Mouse (Mus musculus) fibroblast of lung, adult 2 months (primary cell): ENCODE data around the gene Flot1.

ENCODE experiments used
- DNase-seq: peaks from one replicate; pipeline ENCODE4 v3.0.0-alpha.2; 2011; ENCODE audit warnings: low read depth

Gene Flot1

DNA sequence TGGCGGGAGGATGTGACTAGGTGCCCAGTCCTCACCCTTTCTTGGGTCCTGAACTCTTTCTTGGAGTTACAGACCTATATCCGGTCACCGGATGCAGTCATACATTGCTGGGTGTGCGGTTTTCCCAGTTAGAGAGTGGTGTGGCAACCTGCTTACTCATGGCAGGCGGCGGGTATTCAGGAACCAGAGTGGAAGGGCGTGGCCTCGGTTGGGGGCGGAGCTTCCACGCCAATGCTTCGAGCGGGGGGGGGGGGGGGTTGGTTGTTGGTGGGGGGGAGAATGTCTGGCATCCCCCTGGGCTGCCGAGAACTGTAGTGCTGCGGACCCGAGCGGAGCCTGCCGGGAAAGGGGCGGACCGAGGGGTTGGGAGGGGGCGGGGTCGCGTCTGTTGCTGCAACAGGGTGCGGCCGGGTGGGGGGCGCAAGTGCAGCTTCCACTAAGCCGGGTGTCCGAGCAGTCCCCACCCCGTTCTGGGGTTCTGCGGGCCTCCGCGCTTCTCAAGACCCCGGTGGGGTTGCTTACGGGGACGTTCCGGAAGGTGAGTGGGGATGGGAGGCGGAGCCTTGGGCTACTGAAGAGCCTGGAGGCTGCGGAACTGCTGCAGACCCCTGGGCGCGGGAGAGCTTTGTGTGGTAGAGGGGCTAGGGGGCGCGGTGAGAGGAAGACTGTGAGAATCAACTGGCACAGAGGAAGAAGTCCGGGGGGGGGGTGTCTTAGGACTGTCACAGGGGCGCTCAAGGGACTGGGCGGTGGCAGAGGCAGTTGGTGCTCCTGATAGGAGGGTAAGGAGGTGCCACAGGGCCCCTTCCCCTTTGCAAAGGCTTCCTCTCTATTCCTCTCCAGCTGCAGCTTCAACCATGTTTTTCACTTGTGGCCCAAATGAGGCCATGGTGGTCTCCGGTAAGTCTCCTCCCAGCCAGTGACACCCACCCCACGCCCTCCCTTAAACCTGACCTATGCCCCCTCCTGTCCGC is at the start of gene Flot1:
Flot1 (plus strand) TSS at position 267 of the 974 bp plus-strand sequence.
- DNase-seq: peak; percentile 84

DNA sequence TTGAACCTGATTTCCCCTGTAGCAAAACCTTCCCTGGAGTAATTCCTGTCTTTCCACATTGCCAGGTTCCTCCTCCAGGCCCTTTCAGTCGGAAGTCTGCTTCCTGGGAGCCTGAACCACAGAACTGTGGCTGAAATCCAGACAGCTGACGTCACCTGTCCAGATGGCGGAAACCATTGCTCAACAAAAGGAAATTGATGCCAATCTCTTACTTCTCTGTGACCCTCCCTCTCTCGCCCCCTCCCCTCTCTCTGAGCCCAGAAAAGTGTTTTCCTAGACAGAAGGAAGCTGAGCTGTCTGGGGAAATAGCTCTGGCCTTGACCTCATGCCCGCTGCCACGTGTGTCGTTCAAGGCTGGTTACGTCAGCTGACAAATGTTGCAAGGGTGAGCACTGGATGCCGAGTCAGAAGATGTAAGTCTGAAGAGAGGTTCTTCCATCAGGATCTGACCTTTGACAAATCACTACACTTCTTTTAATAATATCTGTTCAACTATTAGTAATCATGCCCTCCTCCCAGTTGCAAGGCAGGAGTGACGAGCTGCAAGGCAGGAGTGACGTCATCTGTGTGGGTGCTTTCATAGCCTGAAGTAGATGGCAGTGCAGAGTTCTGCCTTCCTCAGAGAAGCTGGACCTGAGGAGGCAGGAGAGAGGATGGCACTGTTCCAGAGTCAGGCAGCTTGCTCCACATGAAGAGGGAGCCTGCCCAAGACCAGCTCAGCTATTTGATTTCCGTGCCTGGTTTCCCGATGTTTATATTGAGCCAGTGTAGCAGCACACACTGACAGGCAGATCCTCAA is 46.0 kb upstream of the Flot1 start:
- peak; percentile 79 for DNase-seq

DNA sequence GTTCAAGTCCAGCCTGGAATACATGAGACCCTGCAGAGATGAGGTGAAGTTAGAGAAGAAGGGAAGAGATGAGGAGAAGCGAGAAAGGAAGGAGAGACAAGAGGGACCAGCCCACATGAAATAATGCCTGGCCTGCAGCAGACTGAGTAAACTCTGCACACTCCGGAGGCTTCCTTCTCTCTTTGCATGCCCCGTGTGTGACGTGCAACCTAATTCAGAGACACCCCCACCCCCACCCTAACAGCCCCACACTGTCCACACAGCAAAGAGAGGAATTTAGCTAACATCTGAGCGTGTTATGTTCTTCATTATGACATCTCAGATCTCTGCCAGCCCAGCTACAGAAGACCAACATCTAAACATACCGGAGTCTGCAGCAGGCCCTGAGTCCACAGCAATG is 44.1 kb upstream of the Flot1 start:
- no peak for DNase-seq

DNA sequence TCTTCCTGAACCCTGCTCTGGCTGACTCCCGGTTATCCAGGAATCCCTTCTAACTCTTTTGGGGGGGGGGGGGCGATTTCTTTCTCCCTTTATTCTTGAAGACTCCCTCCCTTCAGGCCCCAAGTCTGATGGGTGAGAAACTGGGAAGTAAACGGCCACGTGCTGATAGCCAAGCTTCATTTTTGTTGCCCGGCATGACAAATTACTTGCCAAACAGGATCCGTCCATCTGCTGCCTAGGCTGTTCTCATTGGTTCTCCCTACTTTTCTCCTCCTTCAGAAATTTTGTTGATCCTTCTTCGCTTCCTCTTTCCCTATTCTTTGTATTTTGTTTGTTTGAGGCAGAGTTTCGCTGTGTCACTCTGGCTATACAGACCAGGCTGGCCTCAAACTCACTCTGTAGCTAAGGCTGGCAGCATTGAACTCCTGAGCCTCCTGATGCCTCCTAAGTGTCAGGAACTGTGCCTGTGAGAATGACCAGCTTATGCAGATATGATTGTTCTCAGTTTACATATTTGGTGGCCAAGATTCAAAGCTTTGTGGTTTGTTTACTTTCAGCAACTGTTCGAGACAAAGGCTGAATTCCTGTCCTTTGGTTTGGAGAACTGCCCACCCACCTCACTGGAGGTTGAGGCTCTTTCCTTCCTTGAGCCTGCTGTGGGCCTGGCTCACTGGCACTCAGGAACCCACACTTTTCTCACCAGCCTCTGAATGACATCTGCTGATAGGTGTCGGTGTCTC is 43.4 kb upstream of the Flot1 start:
- no peak for DNase-seq

DNA sequence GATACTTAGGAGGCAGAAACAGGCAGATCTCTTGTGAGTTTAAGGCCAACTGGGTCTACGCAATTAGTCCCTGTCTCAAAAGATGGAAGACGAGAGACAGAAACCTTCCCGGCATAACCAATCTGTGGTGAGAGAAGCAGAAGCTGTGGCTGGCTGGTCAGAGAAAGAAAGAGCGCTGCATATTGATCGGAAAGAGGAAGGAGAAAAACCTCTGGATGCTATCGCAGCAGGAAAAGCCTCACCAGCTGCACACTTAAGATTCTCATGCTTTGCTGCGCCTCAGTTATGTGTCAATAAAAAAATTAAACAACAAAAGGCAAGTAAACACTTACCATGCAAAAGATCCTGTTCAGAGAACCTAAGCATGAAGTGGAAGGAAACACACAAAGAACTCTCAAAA is 42.7 kb upstream of the Flot1 start:
- no peak for DNase-seq

DNA sequence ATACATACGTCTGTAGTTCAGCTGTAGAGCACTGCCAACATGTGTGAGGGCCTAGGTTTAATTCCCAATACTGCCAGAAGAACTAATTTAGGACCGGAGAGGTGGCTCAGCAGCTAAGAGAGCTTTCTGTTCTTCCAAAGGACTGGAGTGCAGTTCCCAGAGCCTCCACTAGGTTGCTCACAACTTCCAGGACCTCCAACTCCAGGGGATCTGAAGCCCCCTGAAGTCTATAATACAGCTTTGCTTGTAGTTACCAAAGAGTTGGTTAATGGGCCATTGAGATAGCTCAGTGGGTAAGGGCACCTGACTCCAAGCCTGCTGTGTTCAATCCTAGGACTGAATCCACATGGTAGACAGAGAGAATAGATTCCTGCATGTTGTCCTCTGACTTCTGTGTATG is 40.6 kb upstream of the Flot1 start:
- DNase-seq: no peak

DNA sequence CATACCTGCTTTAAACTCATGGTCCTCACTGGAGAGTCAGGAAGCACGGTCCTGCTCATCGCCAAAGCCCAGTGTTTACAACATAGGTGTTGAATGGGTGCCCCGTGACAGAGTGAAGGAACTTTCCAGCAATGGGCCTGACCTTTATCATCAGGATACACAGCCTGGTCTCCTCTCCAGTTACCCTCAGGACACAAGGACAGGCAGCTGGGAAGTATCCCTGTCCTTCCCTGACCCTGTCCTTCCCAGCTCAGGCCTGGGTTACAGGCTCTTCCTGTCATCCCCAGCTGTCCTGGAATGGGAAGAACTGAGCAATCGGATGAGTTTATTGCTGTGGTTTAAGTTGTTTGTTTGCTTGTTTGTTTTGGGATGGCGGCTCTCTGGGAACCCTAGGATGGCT is 40.1 kb upstream of the Flot1 start:
- DNase-seq: no peak

DNA sequence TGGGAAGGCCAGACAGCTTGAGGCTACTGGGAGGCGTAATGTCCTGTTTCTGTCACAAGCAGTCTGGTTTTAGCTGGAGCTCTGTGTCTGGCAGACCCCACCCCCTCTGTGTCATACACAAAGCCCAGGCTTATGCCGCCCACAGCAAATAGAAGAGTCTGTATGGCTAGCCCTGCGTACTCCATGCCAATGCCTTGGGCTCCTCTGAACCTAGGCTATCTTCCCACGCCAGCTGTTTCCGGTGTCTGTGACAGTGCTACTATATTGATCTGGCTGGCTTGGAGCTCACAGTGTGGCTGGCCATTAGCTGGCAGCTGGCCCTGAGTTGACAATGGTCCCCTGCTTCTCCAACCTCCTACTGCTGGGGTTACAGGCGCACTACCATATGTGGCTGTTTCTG is 39.1 kb upstream of the Flot1 start:
- DNase-seq: no peak

DNA sequence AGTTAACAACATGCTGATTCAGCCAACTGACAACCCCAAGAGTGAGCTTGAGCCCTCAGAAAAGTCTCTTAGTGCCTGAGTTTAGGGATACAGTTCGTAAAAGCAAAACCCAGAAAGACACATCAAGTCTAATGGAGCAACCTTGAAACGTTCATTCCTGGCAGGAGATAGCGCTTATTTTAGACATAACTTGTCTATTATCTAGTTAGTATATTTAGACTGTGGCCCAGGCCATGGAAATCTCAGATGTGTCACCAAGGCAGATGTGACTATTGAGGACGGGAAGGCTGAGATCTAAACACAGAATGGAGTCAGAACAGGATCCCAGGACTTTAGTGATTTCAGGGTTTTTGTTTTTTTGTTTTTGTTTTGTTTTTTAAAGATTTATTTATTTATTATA is 37.9 kb upstream of the Flot1 start:
- no peak for DNase-seq

DNA sequence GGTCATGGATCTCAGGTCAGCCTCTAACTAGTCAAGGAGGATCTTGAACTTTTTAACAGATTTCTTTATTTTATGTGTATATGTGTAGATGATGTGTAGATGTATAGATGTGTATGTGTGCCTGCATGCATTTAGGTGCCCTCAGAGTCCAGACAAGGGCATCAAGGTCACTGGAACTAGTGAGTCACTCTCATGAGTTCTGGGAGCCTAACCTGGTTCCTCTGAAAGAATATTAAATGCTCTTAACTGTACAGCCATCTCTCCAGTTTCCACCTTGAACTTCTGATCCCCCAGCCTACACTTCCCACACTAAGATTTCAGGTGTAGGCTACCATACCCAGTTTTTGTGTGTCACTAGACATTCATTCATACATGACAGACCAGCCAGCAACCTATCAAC is 35.5 kb upstream of the Flot1 start:
- no peak for DNase-seq

DNA sequence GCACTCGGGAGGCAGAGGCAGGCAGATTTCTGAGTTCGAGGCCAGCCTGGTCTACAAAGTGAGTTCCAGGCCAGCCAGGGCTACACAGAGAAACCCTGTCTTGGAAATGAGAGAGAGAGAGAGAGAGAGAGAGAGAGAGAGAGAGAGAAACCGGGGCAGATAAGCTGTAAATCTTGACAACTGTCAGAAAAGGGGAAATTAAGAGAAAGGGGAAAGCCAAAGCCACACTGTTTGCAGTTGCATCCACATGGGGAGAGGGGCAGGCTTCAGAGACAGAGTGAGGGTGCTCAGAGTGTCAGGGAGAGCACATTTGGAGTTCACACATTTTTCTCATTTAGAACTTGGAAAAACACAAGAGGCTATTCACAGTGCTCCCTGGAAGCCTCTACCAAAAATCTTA is 35.0 kb upstream of the Flot1 start:
- no peak for DNase-seq

DNA sequence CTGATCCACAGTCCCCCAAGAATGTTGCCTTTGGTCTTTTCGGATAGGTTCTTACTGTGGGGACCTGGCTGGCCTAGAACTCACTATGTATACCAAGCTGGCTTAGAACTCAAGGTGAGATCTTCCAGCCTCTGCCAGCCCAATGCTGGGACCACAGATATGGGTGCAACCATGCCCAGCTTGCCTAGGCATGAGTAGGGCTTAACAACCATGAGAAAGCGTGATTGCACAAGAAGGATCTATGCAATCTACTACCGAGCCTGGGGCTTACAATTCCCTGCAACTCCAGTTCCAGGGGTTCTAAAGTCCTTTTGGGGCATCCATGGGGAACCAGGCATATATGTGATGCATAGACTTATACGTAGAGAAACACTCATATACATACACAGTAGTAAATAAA is 32.1 kb upstream of the Flot1 start:
- no peak for DNase-seq

DNA sequence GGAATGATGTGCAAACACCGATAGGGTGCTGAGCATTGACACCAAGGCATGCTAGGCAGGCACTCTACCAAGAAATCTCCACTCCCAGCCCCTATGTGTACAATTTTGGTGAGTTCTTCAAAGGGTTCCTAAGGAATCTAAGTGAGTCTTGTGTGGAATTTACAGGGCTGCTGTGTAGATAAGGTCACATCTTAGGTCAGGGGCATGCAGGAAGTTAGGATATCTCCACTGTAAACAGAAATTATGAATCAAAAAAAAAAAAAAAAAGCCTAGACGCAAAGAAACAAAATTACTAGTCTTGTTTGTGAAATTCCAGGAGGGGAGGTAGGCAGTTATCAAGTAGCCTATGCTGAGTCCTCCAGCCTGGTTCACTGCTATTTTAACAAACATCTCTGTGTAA is 30.2 kb upstream of the Flot1 start:
- DNase-seq: no peak

DNA sequence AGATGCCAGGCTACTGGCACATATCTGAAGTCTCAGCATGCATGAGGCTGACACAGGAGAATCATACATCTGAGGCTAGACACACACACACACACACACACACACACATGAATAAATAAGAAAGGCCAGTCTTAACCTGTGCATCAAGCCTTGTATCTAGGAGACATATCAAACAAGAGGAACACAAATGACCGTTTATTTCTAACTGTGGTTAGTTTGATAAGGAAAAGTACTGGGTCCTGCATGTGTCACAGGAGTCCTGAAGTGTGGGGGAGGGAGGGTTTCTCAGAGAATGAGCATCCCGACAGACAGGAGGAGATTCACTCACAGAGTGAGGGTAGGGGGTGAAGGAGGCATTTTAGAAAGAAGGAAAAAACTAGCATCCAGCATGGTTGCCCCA is 27.9 kb upstream of the Flot1 start:
- no peak for DNase-seq

DNA sequence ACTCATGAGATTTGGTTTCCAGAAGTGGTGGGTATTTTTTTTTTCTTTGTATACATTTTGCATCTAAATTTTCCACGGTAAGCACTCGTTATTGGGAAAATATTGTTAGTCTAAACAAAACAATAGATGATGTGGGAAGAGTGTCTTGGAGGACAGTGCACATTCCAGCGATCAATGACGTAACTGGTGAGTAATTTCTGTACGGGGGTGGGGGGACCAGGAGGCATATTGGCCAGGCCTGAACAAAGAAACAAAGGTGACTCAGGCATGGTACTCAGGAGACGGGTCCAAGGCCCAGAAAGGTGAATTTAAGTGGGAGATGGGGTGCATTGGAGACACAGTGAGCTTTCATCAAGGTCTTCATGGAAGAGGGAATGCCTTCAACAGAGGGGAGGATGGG is 27.4 kb upstream of the Flot1 start:
- DNase-seq: no peak

DNA sequence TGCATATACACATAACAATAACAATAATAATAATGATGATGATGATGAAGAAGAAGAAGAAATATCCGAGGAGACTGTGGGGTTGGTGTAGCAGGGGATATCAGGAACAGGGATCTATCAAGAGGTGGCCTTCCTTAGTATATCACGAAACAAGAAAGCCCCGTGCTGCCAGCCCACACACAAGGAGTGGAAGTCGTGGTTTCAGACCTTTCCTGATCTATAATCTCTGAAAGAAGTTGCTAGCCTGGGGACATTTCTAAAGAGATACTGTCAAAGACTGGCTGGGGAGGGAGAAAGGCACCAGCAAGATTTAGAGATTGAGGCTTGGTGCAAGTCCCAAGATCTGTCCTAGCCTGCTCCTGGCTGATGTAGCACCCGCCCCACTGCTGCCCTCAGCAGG is 26.2 kb upstream of the Flot1 start:
- no peak for DNase-seq

DNA sequence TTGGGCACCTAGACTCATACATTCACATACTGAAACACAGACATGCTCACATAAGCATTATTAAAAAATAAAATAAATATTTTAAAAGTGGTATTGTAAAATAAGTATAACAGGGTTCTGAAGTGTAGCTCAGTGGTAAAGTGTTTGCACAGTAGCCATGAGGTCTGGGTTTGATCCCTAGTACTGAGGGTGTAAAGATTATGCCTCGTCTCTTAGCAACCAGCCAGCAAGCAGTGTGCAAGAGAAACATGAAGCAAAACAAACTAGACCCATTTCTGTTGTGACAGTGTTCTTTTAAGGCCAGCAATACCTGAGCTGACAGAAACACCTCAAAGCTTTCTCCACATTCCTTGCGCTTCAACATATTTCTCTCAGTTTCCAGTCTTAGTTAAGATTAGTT is 22.1 kb upstream of the Flot1 start:
- no peak for DNase-seq

DNA sequence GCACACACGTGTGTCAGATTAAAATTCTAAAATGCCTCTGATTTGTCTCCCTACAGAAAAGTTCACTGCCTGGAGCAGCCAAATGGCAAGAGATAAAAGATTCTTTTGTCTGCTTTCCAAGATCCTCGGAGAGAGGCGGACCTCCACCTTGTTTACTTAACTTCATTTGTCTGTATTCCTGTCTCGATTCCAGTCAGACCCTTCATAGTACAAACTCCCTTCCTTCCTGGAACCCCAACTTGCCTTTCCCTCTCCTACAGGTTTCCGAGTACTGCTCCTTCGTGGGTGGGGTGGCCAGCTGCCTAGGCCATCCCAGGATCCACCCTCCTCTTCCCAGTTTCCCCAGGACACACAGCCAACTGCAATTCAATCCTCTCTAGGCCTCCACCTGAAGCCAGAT is 20.0 kb upstream of the Flot1 start:
- DNase-seq: no peak

DNA sequence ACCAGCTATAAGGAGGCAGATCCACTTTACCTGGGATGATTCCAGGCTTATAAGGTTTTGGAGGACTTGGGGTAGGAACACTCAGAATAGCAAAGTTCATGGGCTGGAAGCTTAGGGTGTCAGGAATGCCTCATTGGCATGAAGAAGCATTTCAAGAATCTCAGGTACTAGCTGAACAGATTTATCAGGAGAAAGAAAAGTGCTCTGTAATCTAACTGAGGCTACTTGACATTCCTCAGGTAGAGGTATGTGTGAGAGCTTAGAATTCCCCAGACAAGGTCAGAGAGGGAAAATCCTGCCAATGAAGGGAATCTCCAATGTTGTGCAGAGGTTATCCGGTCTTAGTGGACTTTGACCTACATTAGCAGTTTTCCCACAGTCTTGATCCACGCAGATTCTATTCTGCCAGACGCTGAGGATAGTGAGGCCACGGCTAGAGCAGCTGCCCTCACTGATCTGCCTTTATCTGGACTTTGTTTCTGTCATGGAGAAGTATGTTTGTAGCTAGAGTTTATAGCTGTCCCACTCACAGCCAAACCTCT is 19.1 kb upstream of the Flot1 start:
- no peak for DNase-seq

DNA sequence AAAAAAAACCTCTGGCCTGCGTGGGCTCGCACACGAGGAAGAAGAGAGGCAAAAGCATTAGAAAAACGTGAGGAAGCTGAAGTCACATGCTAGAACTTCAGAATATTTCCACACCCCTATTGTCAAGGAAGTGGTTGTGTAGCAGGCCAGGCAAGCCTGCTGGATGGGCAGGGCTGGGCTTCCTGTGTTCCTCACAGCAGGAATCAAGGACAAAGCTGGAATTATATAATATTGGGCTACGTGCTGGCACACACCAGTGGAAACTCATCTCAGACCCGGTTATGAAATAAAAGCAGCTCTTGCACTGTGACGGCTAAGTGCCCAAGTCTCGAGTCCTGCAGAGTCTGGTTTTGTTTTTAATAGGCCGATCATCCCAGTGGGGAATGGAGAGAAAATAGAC is 15.0 kb upstream of the Flot1 start:
- DNase-seq: peak; percentile 74

DNA sequence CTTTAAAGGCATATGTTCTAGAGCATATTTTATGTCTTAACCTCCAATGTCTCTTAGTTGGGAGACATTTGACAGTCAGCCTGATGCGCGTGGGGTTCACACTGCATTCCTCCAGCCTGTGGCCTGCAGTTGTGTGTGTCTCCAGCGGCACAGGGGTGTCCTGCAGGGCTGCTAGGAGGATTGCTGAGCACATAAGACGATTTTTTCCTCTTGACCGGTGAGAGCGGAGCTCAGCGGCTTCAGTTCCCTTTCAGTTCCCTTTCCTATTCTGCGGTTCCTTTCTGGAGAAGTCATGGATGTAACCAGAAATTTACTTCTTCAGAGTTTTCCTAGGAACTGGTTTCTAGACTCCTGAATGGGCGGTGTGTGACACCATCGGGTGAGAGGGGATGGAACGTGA is 13.6 kb upstream of the Flot1 start:
- DNase-seq: no peak

DNA sequence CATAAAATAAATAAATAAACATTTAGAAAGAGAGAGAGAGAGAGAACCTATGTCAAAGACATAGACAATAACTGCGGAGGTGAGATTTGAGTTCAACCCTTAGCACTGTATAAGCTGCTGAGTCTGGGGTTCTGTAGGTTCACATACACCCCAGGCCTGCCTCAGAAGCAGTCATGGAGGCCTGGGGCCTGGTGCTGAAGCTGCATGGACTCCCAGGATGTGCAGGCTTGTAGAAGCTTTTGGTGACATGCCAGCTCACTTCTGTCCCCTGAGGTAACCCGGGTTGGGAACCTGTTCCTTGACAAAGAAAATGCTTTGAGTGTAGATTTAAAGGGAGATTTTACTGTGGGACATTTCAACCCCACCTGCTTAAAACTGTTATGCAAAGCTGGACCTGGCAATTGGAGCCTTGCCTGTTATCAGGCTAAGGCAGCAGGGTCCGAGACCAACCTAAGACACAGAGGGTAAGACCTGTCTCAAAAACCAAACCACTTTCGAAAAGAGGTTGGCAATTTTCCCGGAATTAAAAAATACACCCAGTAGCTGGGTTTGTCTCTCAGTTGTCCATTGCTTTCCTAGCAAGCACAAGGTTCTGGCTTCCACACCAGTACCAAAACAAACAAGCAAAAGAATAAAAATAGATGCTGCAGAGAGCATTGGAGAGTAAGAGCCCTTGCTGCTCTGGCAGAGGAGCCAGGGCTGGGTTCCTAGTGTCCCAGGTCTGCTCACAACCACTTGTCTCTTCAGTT is 12.0 kb upstream of the Flot1 start:
- no peak for DNase-seq
